Mouse (Mus musculus) ovary, adult 18-20 months (tissue): ENCODE measurements around the gene Cfi.

Experiments
- DNase-seq: peaks from one replicate; pipeline ENCODE4 v3.0.0; 2022; ENCODE audit warnings: low spot score, mixed read lengths

Cfi gene

DNA sequence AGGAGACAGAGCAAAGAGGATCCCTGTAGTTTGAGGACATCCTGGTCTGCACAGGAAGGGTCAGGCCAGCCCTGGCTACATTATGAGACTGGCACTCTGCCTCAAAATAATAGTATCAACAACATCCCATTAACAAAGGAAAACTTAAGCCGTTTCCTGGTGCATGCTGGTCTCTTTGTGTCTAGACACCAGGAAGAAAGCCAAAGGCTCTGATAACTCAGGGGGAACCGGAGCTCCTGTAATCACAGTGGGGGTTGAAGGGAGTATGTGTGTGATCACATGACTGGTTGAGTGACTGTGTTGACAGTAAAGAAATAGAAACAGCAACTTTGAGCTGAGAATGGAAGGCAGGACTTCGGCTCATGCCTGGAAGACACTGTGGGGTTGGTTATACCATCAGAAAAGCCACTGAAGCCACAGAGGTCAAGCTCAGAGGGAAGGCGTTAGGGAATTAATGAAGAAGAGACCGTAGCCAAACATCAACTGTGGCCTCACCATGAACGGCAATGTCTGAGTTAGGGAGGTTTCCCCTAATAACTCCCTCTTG, at the start of gene Cfi:
Gene Cfi, plus strand, starts transcription at position 497 of the 547 bp plus-strand sequence.
- DNase-seq, result no peak

DNA sequence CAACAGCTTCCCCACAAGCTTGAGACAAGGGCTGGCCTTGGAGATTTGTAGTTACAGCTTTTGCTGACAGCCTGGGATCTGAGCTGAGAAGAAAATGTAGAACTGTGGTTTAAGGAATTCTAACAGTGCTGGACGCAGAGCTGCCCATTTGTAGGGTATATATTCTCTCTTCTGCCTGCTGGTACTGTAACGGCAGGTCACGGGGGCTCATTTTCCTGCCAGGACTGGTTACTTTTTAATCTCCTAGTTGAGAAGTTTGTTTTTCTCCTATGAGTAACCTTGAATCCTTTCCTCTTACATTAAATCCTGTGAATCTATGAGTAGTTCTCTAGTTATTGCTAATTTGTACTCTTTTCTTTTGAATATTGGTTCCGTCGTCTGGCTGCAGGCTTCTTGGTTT, 41.9 kb upstream of the Cfi start:
- DNase-seq, result no peak

DNA sequence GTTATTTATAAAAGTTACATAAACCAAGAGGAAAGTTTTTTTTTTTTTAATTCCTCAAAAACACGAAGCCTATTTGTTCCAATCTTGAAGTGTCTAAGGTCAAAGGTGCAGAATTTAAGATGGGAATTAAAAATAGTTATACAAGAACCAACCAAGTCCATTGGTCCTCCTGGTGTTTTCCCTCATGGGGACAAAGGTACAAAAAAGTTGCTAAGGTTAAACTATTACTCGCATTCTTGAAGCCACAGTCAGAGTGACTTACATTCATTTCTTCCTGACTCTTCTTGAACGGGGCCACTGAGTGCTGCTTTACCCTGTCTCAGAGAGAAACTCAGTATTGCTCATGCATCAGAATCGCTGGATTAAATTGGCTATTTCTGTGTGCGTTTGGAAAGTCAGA, 38.3 kb upstream of the Cfi start:
- no peak for DNase-seq

DNA sequence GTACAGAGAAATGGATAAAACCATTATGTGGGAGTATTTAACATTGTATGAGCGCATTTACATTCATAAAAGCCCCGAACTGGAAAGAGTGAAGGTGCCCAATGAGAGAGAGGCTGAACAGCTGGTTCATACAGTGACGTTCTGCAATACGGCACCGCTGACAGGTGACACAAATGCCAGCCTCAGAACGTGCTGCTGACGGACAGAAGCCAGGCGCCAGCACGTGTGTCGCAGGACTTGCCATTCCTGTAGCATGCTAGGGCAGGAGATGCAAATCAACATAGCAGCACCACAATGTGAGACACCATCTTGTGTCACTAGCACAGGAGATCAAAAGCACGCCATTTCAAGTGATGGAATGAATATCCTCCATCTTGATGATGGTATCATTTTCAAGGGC, 37.1 kb upstream of the Cfi start:
- no peak for DNase-seq

DNA sequence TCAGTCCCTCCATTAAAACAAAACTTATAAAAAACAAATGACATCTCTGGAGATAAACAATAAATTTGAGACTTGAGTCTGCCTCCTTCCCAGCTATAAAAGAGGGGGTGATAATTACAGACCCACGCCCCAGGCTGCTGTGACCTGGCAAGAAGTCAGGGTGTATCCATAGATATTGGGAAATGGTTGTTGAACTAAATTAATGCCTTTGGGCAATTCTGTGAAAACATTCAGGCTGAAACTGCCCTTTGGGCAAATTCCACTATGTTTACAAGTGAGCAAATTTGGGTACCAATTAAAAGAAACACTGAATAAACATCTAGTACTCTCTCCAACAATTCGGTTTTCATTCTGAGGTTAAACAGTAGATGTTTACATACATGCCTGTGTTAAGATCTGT, 36.7 kb upstream of the Cfi start:
- DNase-seq, result no peak

DNA sequence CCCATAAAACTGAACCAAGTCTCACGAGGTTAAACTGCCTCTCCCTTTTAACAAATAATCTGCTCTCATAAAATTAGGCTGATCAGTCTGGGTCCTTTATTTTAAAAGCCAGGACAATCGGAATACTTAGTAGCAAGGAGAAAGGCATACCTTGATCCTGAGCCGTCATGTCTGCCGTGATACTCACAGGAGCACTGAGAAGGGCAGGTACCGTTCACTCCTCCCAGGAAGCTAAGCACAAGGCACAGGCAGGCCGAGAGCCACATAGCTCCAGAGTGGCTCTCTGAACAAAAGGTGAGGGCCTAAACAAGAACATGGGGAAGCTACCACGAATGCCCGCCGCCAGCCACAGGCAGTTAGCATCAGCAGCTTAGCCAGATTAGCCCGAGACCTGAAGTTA, 31.9 kb upstream of the Cfi start, which contains the start of gene Lrit3:
Gene Lrit3, minus strand, starts transcription at position 266 of the 400 bp plus-strand sequence.
- DNase-seq, result no peak

DNA sequence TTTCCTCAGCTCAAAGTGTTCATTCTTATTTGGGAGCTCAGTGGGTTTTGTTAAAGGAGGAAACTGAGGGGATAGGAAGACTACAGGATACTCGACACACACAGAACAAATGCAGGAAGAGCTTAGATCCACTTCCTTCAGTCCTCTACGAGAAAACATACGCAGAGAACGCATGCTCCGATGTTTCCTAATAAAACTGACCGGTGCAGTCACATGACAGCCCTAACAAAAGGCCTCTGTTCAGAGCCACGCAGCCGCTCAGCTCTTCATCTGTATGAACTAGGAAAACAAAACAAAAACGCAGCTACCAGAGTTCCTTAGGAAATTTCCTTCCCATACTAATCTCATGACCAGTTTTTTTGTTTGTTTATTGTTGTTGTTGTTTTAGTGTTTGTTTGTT, 14.8 kb upstream of the Cfi start:
- DNase-seq, result no peak

DNA sequence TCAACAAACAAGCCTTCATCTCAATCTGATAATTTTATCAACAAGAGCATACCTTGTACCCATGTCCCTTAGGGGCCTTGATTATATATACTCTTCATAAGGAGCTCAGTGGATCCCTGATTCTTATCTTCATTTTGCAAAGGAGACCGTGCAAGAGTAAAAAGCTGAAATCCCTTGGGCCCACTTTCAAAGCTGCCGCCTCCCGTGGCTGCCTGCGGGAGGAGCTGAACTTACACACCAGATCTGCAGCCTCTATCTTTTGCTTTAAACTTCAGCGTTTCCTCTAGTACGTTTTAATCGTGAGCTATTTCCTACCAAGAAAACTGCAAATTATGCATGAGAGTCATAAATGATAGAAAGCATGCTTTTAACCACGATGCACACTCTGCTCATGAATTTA, 13.9 kb upstream of the Cfi start:
- DNase-seq, result no peak

DNA sequence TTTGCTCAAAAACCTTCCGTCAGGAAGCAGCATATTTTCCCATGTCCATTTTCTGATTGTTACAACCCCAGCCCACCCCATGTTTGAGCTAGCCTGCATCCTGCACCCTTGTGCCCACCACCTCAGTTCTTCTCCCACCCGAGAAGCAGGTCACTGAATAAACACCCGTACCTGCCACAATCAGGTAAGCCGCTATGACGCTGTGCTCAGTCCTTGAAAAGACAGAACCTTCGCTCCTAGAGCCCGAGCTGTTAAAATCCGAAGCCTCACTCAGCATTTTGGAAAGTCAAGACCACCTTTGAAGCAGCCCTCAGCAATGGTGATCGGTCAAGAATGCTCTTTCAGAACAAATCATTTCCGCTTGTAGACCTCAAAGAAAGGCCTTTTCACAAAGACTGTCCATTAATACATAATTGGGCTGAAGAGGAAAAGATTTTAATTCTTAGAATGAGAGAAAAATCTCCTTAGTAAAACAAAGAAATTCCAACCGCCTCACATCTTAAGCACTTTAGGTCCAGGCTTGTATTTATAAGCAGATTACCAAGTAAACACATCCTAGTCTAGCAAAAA, 13.4 kb upstream of the Cfi start, which contains the start of gene Rrh:
Gene Rrh, minus strand, starts transcription at position 382 of the 570 bp plus-strand sequence.
- DNase-seq, result no peak

DNA sequence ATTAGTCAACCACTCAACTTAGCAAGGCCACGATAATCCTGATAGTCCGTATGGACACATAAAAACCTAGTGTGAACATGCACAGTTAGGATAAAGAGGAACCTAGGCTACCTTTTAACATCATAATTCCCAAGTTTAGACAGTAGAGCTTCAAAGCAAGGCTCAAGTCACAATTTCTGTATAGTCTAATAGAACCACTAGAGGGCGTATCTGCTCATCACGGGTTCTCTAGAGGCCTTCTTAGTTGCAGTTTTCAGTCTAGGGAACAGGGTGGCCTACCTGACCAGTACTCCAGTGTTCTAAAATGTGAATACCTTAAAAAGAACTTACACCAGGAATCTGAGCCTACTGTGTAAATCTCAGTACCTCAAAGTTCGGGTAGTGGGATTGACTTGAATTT, 12.4 kb upstream of the Cfi start:
- DNase-seq, result no peak

DNA sequence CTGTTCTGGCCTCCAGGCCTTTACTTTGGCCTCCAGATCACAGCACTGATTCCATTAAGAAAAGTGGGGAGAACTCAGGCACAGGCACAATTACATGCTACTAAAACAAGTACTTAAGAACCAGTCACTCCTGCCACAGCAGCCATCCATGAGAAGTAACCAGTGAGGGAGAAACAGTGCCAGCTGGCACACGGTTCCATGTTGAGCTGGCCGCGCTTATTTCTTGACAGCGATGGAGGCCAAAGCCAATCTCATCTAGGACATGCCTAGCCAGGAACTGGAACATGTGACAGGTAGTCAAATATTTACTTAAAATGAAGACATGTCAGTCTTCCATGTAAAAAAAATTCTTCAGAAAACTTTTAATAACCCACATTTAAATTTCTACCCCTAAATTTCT, 11.5 kb upstream of the Cfi start:
- no peak for DNase-seq

DNA sequence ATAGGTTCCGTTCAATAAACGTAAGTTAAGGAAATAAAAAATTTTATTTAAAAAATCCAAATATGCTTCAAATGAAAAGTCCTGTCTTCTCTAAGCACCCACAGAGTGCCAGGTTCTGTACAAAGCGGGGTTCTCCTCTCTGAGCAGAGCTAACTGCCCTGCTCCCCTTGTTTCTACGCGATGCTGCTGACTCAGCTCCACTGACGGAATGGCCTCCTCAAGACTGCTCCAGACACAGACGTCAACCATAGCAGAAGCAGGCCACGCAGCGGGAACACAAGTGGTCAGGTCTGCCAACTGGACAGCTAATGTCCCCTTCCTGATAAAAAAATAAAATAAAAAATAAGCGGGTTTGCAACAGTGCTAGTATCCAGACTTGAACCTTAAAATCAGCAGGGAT, 10.8 kb upstream of the Cfi start:
- no peak for DNase-seq

DNA sequence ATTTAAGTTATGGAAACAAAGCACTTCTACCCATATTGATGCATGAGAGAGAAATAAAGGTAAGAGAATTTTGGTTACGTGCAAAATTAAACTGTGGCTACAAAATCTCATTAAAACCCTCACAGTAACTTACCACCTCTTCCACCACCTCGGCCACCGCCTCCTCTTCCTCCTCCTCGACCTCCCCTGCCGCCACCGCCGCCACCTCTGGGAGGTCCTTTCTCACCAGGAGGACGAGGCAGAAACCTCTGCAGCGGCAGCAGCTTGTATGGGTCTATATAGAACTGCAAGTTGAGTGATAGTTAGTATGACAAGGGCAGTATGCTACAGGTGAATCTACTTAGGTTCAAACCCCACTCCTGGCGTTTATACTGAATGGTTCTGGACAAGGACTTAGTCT, 9.0 kb upstream of the Cfi start:
- no peak for DNase-seq

DNA sequence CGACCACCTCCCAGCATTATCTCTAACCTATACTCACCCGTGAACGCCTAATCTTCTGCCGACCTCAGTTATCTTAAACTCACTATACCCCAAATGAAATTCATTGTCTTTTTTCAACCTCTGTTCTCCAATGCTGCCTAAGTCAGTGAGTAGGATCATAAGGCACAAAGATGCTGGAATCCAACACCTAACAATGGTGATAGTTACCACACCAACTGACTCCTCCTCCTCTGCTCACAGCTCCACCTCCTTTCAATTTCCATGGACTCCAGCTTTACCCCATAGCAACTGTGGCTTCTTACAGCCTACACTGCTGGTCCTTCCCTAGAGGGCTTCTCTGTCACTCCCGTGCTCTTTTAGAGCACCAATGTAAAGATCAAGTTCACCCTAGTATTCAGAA, 8.0 kb upstream of the Cfi start:
- DNase-seq, result no peak

DNA sequence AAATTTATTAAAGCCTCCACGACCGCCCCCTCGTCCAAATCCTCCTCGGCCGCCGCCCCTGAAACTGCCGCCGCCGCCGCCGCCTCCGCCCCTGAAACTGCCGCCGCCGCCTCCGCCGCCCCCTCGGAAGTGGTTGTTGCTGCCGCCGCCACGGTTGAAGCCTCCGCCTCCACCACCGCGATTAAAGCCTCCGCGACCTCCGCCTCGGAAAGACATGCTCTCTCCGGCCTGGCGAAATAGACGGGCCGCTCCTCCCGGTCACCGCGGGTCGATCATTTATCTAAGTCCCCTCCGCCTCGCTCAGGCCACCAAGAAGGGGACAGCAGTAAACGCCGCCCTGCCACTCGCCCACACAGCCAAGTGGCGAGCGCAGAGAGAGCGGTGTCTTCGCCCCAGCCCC, 5.1 kb upstream of the Cfi start:
- DNase-seq, result peak; percentile 3

DNA sequence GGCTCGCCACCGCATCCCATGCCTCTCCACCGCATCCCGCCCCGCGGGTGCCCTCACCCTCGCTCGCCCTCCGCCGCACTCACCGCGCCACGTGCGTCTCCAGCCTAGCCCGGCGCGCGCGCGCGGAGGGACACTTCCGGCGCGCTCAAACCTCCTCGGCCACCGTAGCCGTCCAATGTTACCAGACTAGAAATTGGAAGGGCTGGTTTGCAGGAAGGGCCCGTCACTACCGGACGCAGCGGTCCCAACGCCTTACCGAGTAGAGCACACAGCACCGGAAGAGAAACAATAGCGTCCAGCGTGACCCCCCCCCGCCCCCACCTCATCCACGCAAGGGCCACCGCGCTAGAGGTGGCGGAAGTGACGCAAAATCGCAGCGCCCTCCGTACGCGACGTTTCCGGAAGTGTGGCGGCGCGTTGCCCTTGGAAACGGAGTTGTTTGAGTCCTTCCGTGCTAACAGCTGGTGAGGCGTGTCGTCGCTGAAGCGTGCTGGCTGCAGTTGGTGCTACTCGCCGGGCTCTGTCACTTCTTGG, 4.6 kb upstream of the Cfi start, which contains the start of gene Gar1:
Gene Gar1, minus strand, starts transcription at position 362 of the 534 bp plus-strand sequence.
- peak; percentile 89 for DNase-seq

DNA sequence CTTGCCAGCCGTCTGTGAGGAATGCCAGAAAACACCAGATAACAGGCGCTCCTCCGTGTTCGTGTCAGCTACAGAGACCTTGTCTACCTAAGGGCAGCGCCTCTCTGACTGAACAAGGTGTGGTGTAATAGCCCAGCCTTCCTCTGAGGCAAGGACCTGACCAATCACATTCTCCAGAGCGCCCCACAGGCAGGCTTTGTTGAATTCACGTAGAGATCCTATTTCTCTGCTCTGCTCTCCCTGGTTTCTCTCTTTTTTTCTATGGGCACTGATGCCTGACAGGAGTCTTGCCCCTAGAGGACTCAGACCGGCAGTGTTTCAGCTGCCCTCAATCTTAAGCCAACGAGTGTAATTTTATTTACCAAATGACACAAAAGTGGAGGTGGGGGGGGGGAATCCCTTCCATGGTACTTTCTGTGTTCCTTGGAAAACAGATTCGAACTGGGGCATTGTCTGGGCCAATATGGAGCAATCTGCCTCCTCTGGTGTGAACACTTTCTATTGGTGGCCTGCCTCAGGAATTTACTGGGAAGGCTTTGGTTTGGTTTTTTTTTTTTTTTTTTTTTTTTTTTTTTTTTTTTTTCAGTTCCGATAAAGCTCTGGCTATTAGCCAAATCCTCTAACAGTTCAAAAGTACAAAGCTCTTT, 490 bp downstream of the Cfi start:
- peak; percentile 24 for DNase-seq

DNA sequence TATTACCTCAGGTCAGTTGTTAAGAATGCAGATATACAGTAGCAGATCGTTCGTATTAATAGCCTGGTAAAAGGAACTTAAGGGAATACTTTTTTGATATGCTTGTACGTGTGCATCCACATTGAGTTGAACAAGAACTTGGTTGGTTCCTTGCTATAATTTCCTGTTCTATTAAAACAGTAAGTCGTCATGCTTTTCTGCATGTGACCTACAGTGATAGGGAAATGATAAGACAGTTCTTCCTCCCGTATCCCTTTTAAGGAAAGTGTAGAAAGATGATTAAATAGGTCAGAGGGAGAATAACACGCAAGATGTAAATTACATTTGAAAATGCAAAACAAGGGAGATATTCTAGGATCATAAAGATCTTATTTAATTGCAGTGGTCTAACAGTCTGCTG, 1.3 kb downstream of the Cfi start:
- no peak for DNase-seq

DNA sequence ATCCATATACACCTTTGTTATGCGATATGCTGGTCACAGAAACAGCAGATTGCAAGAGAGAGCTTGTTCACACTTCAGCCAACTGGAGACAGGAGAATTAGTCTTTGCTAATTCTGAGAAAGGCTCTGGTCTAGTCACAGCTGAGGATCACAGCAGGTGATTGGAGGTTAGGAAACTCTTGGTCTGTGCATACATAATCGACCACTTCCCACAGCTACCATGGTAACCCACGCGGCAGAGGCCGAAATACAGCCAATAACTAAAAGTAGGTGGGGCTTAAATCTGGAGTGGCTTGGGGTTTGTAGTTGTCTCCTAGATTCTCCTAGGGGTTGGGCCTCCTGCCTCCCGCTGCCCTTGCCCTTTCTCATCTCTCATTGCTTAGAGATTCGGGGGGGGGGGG, 2.3 kb downstream of the Cfi start:
- DNase-seq, result no peak

DNA sequence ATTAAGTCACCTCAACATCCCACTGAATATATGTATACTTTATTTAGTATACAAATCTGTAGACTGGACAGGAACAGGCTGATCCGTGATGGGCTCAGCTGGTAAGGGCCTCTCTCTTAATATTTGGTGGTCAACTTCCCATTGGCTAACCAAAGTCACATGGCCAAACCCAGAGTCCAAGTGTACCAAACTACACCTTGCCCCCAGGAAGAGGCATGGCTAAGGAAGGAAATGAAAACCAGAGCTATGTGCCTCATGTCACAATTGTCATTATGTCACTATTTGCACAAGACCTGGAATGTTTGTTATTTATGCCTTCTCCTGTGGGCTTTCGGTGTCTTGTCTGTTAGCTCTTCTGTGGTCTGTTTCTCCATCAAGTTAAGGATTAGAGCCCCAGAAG, 10.2 kb downstream of the Cfi start:
- DNase-seq, result no peak

DNA sequence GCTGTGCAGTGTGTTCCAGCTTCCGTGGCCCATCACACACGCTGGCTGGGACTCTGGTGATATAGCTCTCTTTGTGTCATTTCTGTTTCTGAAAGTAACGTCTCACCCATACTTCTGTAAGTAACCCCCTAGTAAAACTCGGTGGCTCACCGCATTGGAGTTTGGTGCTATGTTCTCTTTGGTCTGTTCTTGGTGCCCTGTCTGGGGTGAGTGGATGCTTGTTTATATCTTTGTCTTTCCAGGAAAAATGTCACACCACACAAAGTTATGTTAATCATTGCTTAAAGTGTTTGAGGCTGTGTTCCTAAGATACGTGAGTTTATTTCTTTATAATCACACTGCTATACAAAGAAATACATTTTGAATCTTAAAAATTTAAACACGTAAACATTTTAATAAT, 11.2 kb downstream of the Cfi start:
- DNase-seq, result no peak

DNA sequence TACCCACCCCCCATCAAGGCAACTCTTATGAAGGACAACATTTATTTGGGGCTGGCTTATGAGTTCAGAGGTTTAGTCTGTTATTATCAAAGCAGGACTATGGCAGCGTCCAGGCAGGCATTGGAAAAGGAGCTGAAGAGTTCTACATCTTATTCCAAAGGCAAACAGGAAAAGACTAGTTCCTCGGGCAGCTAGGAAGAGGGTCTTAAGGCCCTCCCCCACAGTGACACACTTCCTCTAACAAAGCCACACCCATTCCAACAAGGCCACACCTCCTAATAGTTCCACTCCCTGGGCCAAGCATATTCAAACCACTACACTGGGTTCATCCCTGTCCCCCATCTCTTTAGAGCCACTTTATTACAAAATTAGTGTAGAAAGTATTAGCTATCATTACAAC, 26.9 kb downstream of the Cfi start:
- DNase-seq, result no peak

DNA sequence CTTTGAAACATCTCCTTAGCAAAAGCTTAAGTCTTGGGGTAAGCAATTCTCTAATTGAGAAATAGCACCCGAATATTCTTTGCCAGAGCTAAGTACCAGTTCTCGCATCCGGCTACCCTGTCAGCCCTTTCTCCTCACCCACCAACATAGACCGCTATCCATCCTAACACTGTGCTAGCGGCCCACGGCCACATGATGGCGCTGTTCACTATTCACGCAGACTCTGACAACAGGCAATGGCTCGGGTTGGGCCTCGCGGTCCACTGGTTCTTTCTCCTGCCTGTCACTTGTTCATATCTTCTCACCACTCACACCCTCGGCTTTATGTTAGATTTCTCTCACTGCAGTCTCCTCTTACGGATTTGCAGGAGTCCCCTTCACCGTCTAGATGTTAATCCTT, 28.0 kb downstream of the Cfi start:
- peak; percentile 13 for DNase-seq

DNA sequence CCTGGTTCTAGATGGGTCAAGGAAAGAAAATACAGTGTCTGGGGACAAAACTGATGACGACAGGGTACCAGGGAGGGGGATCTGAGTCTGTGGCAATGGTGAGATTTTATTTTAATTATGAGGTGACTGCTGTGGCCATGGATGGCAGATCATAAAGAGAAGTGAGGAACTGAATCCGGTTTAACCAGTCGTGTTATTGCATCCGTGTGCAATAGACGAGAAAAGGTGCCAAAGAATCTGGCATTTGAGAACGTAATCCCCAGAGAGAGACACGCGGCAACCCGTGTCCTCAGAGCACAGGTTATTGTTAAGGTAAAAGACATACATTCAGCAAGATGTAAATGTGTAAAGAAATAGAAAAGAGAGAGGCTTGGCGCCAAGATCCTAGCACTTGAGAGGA, 41.6 kb downstream of the Cfi start:
- no peak for DNase-seq
